In genomic region chr17:86753931-86754805, GRCm38 (mm10) we compare ENCODE assay signal across 8 mouse cellular contexts. TPM values are rescaled to one million over a fixed set of nuclear protein-coding genes. Genes with fewer than 3 reads are reported as not detected.
DNase-seq lines count a peak whose midpoint lies in the region; ATAC-seq and TF ChIP-seq lines count a peak whose summit lies in the region.

No protein-coding gene starts in this region.

- under 1% methylated on average over 54 of the region's 55 CpGs for WGBS in hindbrain, embryonic 16.5 days
- WGBS in liver, embryonic 12.5 days (ENCODE audit: insufficient replicate concordance): 1% methylated on average over 55 of the region's 55 CpGs

- H3K36me3 ChIP-seq in hindbrain, embryonic 16.5 days (ENCODE audit: control insufficient read depth, insufficient read depth, low read length): no peaks in the 10 kb centered on the region
- no peaks in the 10 kb centered on the region for H3K36me3 ChIP-seq in liver, embryonic 12.5 days
- no peaks in the 10 kb centered on the region for H3K36me3 ChIP-seq in myocyte (ENCODE audit: control insufficient read depth, insufficient read depth)

- peak; percentile 27 to 51 for DNase-seq in CD8-positive naive resting alpha-beta T cell, adult 2 months (ENCODE audit: low read depth in 2 of 2, low spot score in 2 of 2)
- peak; percentile 85 for DNase-seq in adrenal gland, adult 2 months
- peak; percentile 32 to 56 for DNase-seq in gastrocnemius, adult 8-10 months (ENCODE audit: low spot score in 2 of 2)
- peak; percentile 65 for DNase-seq in testis, postnatal 14 days (ENCODE audit: low spot score)
- DNase-seq in adipocyte (ENCODE audit: low spot score): no peak

- TF ChIP-seq POLR2A in myocyte (IDR thresholded peaks at IDR 0.05; ENCODE audit: insufficient read length, low read depth): no peak

- H3K27me3 ChIP-seq in hindbrain, embryonic 16.5 days (replicated peaks; ENCODE audit: control insufficient read depth, insufficient read depth, low read length): peaks cover 39% of the 10 kb centered on the region
- peaks cover 89% of the 10 kb centered on the region for H3K27me3 ChIP-seq in liver, embryonic 12.5 days (replicated peaks)
- H3K27me3 ChIP-seq in myocyte (ENCODE audit: control insufficient read depth, insufficient read depth, insufficient read length): peaks cover 18% of the 10 kb centered on the region

- H3ac ChIP-seq in myocyte (ENCODE audit: control insufficient read depth, insufficient read length): no peak overlapping the region

- no peak for ATAC-seq in hindbrain, embryonic 16.5 days
- ATAC-seq in liver, embryonic 12.5 days: no peak; the same call in 1 of the 2 replicates

- H3K4me3 ChIP-seq in hindbrain, embryonic 16.5 days (ENCODE audit: low read length): peak overlapping the region; percentile 53
- H3K4me3 ChIP-seq in liver, embryonic 12.5 days: peak overlapping the region; percentile 57
- no peak overlapping the region for H3K4me3 ChIP-seq in myocyte

- no peak overlapping the region for H3K27ac ChIP-seq in hindbrain, embryonic 16.5 days (ENCODE audit: low read depth, low read length)
- H3K27ac ChIP-seq in liver, embryonic 12.5 days: no peak overlapping the region

- no peaks in the 10 kb centered on the region for H3K79me2 ChIP-seq in myocyte (ENCODE audit: control insufficient read depth, insufficient read depth)

- H3K9ac ChIP-seq in hindbrain, embryonic 16.5 days (ENCODE audit: low read depth, low read length): peak overlapping the region; percentile 52
- H3K9ac ChIP-seq in liver, embryonic 12.5 days: peak overlapping the region; percentile 39

- peak overlapping the region; percentile 97 for H3K4me2 ChIP-seq in hindbrain, embryonic 16.5 days (ENCODE audit: low read length)
- peak overlapping the region; percentile 78 for H3K4me2 ChIP-seq in liver, embryonic 12.5 days
- H3K4me2 ChIP-seq in myocyte (ENCODE audit: low read depth): peak overlapping the region; percentile 69

- H3K4me1 ChIP-seq in hindbrain, embryonic 16.5 days (ENCODE audit: control insufficient read depth, insufficient read depth, low read depth, low read length): peaks cover 23% of the 10 kb centered on the region
- H3K4me1 ChIP-seq in liver, embryonic 12.5 days: peaks cover 11% of the 10 kb centered on the region; the same call in 1 of the 2 replicates

- no peaks in the 10 kb centered on the region for H3K9me3 ChIP-seq in hindbrain, embryonic 16.5 days (ENCODE audit: control insufficient read depth, low read length)
- H3K9me3 ChIP-seq in liver, embryonic 12.5 days (replicated peaks): no peaks in the 10 kb centered on the region

TF ChIP-seq in myocyte, 11 proteins besides CTCF, POLR2A, EP300 and RAD21:
- TF ChIP-seq SRF (IDR thresholded peaks at IDR 0.05; ENCODE audit: control insufficient read depth, insufficient read length, low read depth): no peak
- no peak for TF ChIP-seq MAX (IDR thresholded peaks at IDR 0.05; ENCODE audit: low read depth)
- TF ChIP-seq MYOG (IDR thresholded peaks at IDR 0.05; ENCODE audit: control insufficient read depth in 1 of 3, insufficient read depth in 1 of 3, insufficient read length in 2 of 3, low read depth in 2 of 3): no peak
- TF ChIP-seq TCF12 (IDR thresholded peaks at IDR 0.05; ENCODE audit: insufficient read depth, poor library complexity, severe bottlenecking): no peak
- no peak for TF ChIP-seq TCF3 (IDR thresholded peaks at IDR 0.05; ENCODE audit: insufficient read length, low read depth)
- no peak for TF ChIP-seq E2F4 (IDR thresholded peaks at IDR 0.05; ENCODE audit: insufficient read depth)
- TF ChIP-seq POLR2AphosphoS2 (IDR thresholded peaks at IDR 0.05; ENCODE audit: insufficient read length, low read depth): no peak
- no peak for TF ChIP-seq MYOD1 (IDR thresholded peaks at IDR 0.05; ENCODE audit: control insufficient read depth in 1 of 3, insufficient read length in 2 of 3, low read depth in 2 of 3)
- no peak for TF ChIP-seq CEBPB (IDR thresholded peaks at IDR 0.05; ENCODE audit: insufficient read depth, poor library complexity, severe bottlenecking)
- TF ChIP-seq REST (IDR thresholded peaks at IDR 0.05; ENCODE audit: insufficient read depth, insufficient read length): no peak

RNA-seq across cellular contexts. Expression of gene Epas1, which starts 0.7 kb away (rescaled TPM):
- total RNA-seq in adrenal gland, adult 2 months (2021): 100 to 1,000 TPM; 178 to 179 TPM
- 97.2 and 155 TPM in 2 replicates for polyA plus RNA-seq in adrenal gland, adult 2 months (2012; rRNA removed)
- total RNA-seq in gastrocnemius, adult 8-10 months (2022): 10 to 100 TPM; 79.9 to 95.6 (median 93.9) TPM
- polyA plus RNA-seq in hindbrain, embryonic 16.5 days (2015; fragmentation: Nextera tagmentation; extraction: Ambion mirVana): 5.7 and 8.4 TPM in 2 replicates
- polyA plus RNA-seq in liver, embryonic 12.5 days (2016; fragmentation: Nextera tagmentation; extraction: Ambion mirVana): 1.3 and 1.9 TPM in 2 replicates
- polyA plus RNA-seq in myocyte (2012; fragmentation: generic; extraction: Trizol): 0.06 TPM

Comparison
In these comparisons a context has a peak if more than half of its experiments do, and no peak if none do; other contexts are left out.
1. RNA of gene Epas1, which starts 0.7 kb away (polyA plus RNA-seq): 97.2 to 155 TPM in adrenal gland, adult 2 months; 5.7 to 8.4 TPM in hindbrain, embryonic 16.5 days, 1.3 to 1.9 TPM in liver, embryonic 12.5 days and 0.06 TPM in myocyte (single experiment); every median in the first group is over 10 times any median in the second.
2. Peak in every context shown above with its lines, with median percentiles within 50 percentile points of each other: H3K4me2 ChIP-seq.